Mouse (Mus musculus): ENCODE data around the gene Galc. TPM values are rescaled to one million over a fixed set of nuclear protein-coding genes. Genes with fewer than 3 reads are reported as not detected.
A peak's percentile ranks its signal among the peaks of the same experiment; 100 is the strongest.

Galc gene
- polyA plus RNA-seq, 1 experiment: 7.5 TPM

DNA sequence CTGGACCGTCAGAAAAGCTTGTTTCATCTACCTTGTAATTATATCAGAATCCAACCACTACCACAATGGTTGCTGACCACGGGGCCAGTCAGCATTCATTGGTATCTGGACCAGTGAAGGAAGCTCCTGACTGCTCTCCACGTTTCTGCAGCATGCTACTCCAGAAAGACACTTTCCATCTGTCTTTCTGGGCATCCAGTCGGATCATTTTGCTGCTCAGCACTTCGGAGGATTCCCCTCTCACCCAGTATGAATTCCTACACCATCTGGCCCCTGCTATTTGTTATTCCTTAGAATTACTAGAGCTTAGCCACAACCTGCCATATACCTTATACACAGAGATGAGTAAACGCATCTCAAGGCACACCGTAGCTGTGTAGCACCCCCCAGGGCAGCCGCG, 70.2 kb downstream of the Galc start:
- no peak overlapping the region for H3K4me3 ChIP-seq (replicated peaks; ENCODE audit: control insufficient read depth, low read depth, low read length)

DNA sequence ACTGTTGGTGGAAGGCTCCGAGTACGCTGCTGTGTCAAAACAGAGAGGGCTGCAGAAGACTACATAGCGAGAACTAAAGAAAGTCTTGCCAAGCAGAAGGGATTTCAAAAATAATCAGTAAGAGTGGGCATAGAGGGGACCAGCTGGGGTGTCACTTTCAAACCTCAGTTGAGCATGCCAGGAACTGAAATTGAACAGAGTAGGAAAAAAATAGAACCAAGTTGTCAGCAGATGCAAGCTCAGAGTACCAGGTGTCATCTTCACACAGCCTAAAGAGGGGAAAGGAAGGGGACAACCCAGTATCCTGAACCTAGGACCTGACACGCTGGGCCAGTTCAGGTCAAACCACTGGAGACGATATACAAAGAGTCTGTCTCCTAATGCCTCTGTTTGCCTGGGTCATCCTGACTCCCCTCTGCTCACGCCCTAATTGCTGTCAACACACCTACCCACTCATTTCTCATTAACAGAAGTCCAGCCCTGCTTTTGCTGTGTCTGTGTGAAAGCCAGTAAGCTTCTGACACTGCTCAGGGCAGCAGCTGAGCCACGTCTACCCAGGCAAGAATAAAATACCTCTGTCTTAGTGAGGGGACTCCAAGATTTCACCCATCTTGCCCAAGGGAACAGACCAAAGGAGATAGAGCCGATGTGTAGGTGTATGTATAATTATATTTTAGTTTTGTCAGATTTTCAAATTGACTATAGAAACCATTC, 71.9 kb downstream of the Galc start:
- Histone ChIP-seq H3K27ac (ENCODE audit: control insufficient read depth, insufficient read depth, low read depth, low read length, poor library complexity) (no peak overlapping the region), H3K4me1 (ENCODE audit: control insufficient read depth, insufficient read depth, low read length) (no peaks in the 10 kb centered on the region), H3K4me3 (replicated peaks; ENCODE audit: control insufficient read depth, low read depth, low read length) (no peak overlapping the region)
- no peak for TF ChIP-seq CTCF (IDR thresholded peaks at IDR 0.05; ENCODE audit: control insufficient read depth, insufficient read depth, low read length)
- no peak for TF ChIP-seq POLR2A (IDR thresholded peaks at IDR 0.05; ENCODE audit: borderline replicate concordance, control insufficient read depth, low read depth, low read length)
- 72% methylated on average over 8 of the region's 8 CpGs for WGBS

More for the DNA sequence above, 70.2 kb downstream of the Galc start:
- no peak overlapping the region for H3K27ac ChIP-seq (ENCODE audit: control insufficient read depth, insufficient read depth, low read depth, low read length, poor library complexity)
- no peaks in the 10 kb centered on the region for H3K4me1 ChIP-seq (ENCODE audit: control insufficient read depth, insufficient read depth, low read length)
- WGBS: 76% methylated on average over 9 of the region's 9 CpGs
- no peak for TF ChIP-seq CTCF (IDR thresholded peaks at IDR 0.05; ENCODE audit: control insufficient read depth, insufficient read depth, low read length)
- TF ChIP-seq POLR2A (IDR thresholded peaks at IDR 0.05; ENCODE audit: borderline replicate concordance, control insufficient read depth, low read depth, low read length): no peak

DNA sequence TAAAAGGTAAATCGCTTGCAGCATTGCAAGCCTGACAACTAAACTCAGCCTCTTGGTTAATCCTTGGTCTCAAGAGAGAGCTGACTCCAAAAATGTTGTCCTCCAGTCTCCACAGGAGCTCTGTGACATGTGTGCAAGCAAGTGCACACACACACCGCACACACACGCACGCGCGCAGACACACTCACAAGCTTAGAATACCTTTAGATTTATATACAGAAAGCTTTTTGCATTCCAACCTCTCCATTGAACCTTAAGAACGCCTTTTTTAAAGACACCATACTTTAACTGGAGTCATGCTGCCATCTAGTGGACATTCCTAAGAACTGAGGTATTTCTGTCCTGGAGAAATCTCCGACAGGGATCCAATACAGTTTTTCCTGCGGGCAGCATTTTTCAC, 77.5 kb downstream of the Galc start:
- Histone ChIP-seq H3K27ac (ENCODE audit: control insufficient read depth, insufficient read depth, low read depth, low read length, poor library complexity) (no peak overlapping the region), H3K4me3 (replicated peaks; ENCODE audit: control insufficient read depth, low read depth, low read length) (no peak overlapping the region), H3K4me1 (ENCODE audit: control insufficient read depth, insufficient read depth, low read length) (no peaks in the 10 kb centered on the region)
- WGBS: 23% methylated on average over 9 of the region's 9 CpGs
- TF ChIP-seq POLR2A (IDR thresholded peaks at IDR 0.05; ENCODE audit: borderline replicate concordance, control insufficient read depth, low read depth, low read length) (no peak), CTCF (IDR thresholded peaks at IDR 0.05; ENCODE audit: control insufficient read depth, insufficient read depth, low read length) (peak; percentile 9; the same call in 1 of the 2 replicates)

DNA sequence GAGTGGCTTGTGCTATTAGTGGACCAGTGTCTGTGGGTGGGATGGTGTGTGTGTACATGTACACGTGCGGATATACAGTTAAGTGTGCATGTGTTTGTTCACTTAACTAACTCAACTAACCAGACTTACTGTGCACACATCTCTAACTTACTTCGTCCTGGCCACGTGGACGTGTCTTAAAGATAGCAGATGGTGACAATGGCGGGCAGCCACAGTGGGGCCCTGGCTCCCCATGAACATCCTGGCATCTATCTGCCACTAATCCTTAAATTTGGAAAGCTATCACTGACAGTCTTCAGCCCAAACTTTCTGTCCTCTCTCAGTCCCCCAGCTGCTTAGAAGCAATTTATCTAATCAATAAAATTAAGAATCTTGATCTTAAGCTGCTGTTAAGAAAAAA, 78.5 kb downstream of the Galc start:
- Histone ChIP-seq H3K4me1 (ENCODE audit: control insufficient read depth, insufficient read depth, low read length) (no peaks in the 10 kb centered on the region), H3K27ac (ENCODE audit: control insufficient read depth, insufficient read depth, low read depth, low read length, poor library complexity) (no peak overlapping the region), H3K4me3 (replicated peaks; ENCODE audit: control insufficient read depth, low read depth, low read length) (no peak overlapping the region)
- WGBS: 80% methylated on average over 6 of the region's 6 CpGs
- no peak for TF ChIP-seq CTCF (IDR thresholded peaks at IDR 0.05; ENCODE audit: control insufficient read depth, insufficient read depth, low read length)
- no peak for TF ChIP-seq POLR2A (IDR thresholded peaks at IDR 0.05; ENCODE audit: borderline replicate concordance, control insufficient read depth, low read depth, low read length)

DNA sequence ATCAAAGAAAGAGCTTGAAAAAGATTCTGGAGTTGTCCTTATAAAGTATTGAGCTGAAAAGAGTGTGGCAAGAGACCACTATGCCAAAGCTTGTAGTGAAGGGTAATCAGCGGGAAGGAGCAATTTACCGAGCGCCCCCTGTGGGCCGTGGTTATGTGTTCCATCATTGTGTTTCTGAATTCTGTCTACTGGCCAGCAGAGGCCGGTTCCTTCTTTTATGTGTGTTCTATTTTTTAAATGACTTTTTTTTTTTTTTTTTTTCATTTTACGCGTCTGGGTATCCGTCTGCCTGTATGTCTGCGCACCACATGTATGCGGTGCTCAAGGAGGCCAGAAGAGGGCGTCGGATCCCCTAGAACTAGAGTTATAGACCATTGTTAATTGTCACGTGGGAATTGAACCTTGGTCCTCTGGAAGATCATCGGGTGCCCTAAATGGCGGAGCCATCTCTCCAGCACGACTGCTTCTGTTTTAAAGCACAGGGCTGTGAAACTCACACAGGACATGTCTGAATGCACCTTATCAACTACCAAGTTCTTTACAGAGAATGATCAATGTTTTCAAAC, 78.9 kb downstream of the Galc start:
- Histone ChIP-seq H3K4me3 (replicated peaks; ENCODE audit: control insufficient read depth, low read depth, low read length) (no peak overlapping the region), H3K4me1 (ENCODE audit: control insufficient read depth, insufficient read depth, low read length) (no peaks in the 10 kb centered on the region), H3K27ac (ENCODE audit: control insufficient read depth, insufficient read depth, low read depth, low read length, poor library complexity) (no peak overlapping the region)
- 82% methylated on average over 16 of the region's 16 CpGs for WGBS
- TF ChIP-seq CTCF (IDR thresholded peaks at IDR 0.05; ENCODE audit: control insufficient read depth, insufficient read depth, low read length) (no peak), POLR2A (IDR thresholded peaks at IDR 0.05; ENCODE audit: borderline replicate concordance, control insufficient read depth, low read depth, low read length) (no peak)

DNA sequence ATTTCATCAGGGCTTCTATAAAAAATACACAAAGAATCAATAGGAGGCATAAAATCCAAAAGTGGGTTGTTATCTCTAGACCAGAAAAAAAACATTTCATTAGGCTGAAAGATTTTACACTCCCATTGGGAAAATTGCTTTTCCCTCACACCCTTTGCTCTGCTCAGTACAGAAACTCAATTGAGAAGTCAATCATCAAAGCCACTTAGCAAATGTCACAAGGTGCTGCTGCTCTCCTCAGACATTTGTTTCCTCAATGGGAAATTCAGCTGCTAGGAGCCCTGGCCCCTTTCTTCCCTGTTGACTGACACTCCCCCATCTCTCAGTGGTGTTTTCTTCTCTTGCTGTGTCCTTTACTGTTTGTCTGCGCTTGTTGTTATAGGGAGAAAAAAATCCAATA, 79.8 kb downstream of the Galc start:
- TF ChIP-seq CTCF (IDR thresholded peaks at IDR 0.05; ENCODE audit: control insufficient read depth, insufficient read depth, low read length) (no peak), POLR2A (IDR thresholded peaks at IDR 0.05; ENCODE audit: borderline replicate concordance, control insufficient read depth, low read depth, low read length) (no peak)
- 76% methylated on average over 1 of the region's 1 CpGs for WGBS
- Histone ChIP-seq H3K27ac (ENCODE audit: control insufficient read depth, insufficient read depth, low read depth, low read length, poor library complexity) (no peak overlapping the region), H3K4me1 (ENCODE audit: control insufficient read depth, insufficient read depth, low read length) (no peaks in the 10 kb centered on the region), H3K4me3 (replicated peaks; ENCODE audit: control insufficient read depth, low read depth, low read length) (no peak overlapping the region)

DNA sequence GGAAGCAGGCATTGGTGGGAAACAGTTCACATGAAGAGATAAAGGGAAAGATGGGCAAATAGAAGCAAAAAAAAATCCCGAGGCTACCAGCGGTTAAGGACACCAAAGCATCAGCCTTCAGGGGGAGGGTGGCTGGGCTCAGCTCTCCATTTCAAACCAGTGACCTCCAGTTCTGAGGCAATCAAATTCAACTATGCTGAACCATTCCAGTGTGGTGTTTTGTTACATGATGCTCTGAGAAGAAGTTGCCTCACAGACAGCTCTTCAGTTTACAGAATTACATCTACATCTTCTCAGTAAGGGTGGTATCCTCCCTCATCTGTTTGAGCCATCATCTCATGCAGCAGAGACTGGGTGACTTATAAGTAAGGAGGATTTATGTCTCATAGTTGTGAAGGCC, 82.6 kb downstream of the Galc start:
- no peak overlapping the region for H3K27ac ChIP-seq (ENCODE audit: control insufficient read depth, insufficient read depth, low read depth, low read length, poor library complexity)
- 94% methylated on average over 2 of the region's 2 CpGs for whole genome bisulfite sequencing
- TF ChIP-seq CTCF (IDR thresholded peaks at IDR 0.05; ENCODE audit: control insufficient read depth, insufficient read depth, low read length) (no peak), POLR2A (IDR thresholded peaks at IDR 0.05; ENCODE audit: borderline replicate concordance, control insufficient read depth, low read depth, low read length) (no peak)
- H3K4me3 ChIP-seq (replicated peaks; ENCODE audit: control insufficient read depth, low read depth, low read length): no peak overlapping the region
- H3K4me1 ChIP-seq (ENCODE audit: control insufficient read depth, insufficient read depth, low read length): no peaks in the 10 kb centered on the region

DNA sequence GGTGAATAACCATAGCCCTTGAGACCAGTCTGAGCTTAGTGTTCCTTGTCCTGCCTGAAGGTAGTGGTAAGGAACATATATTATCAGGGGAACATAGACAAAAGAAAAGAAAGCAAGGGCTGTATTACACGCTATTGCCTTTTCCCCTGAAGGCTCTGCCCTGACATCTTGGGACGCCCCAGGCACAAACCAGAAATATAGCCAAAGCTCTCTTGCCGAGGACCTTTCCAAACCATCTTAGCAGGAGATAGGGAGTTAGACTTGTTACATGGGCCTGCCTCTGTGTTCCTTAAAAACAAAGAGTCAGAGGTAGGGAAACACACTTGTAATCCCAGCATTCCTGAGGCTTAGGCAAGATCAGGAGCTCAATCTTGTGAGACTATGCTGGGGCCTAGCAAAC, 97.4 kb downstream of the Galc start:
- TF ChIP-seq POLR2A (IDR thresholded peaks at IDR 0.05; ENCODE audit: borderline replicate concordance, control insufficient read depth, low read depth, low read length) (no peak), CTCF (IDR thresholded peaks at IDR 0.05; ENCODE audit: control insufficient read depth, insufficient read depth, low read length) (no peak)
- Histone ChIP-seq H3K4me3 (replicated peaks; ENCODE audit: control insufficient read depth, low read depth, low read length) (no peak overlapping the region), H3K27ac (ENCODE audit: control insufficient read depth, insufficient read depth, low read depth, low read length, poor library complexity) (no peak overlapping the region), H3K4me1 (ENCODE audit: control insufficient read depth, insufficient read depth, low read length) (no peaks in the 10 kb centered on the region)
- WGBS: 71% methylated on average over 3 of the region's 3 CpGs

Data from bone marrow, adult 2 months (tissue).